Mouse (Mus musculus) brain, embryonic 14.5 days (tissue): ENCODE measurements around the gene Tulp3. TPM values are rescaled to one million over a fixed set of nuclear protein-coding genes. Genes with fewer than 3 reads are reported as not detected.

Source experiments
- DNase-seq: peaks from one replicate; pipeline ENCODE4 v3.0.0-alpha.2; 2011; ENCODE audit warnings: low read depth
- CTCF ChIP-seq: fragments of 200-500 bp; IDR thresholded peaks from 2 replicates; pipeline ENCODE4 v1.5.1; 2012; ENCODE audit warnings: inconsistent platforms, mild to moderate bottlenecking, moderate library complexity, borderline replicate concordance; ENCODE audit not compliant: insufficient read depth, insufficient read length; ENCODE audit errors: extremely low read depth
- POLR2A ChIP-seq: fragments of 200-500 bp; IDR thresholded peaks from 2 replicates; pipeline ENCODE4 v1.6.1; 2012; ENCODE audit warnings: mild to moderate bottlenecking, inconsistent platforms, borderline replicate concordance; ENCODE audit not compliant: poor library complexity, insufficient read depth, insufficient read length, severe bottlenecking; ENCODE audit errors: extremely low read depth
- polyA plus RNA-seq: library from polyadenylated mRNA; depleted of rRNA; stranded (reverse); fragments of >200 nt; gene quantifications from 2 replicates; pipeline ENCODE4 v1.2.3, GENCODE M21; 2012

The Tulp3 gene
- polyA plus RNA-seq, 1 experiment = 39.0 TPM

GRCm38 (mm10) chr6:128379636-128380035 lies 24.0 kb upstream of the Tulp3 start:
- DNase-seq = no peak
- no peak for TF ChIP-seq POLR2A
- no peak for TF ChIP-seq CTCF

GRCm38 (mm10) chr6:128376371-128377085 lies 20.9 kb upstream of the Tulp3 start:
- no peak for DNase-seq
- no peak for TF ChIP-seq POLR2A
- TF ChIP-seq CTCF = no peak

- TF ChIP-seq POLR2A (no peak), CTCF (no peak)
- peak; percentile 77 for DNase-seq
These were observed 19.5 kb upstream of the Tulp3 start, which contains the start of the genes Tex52 and Gm44596 for GRCm38 (mm10) chr6:128375192-128375591. Tex52 (plus strand) TSS chr6:128375456. Gm44596 (plus strand) TSS chr6:128375503.

GRCm38 (mm10) chr6:128370040-128370439 lies 14.4 kb upstream of the Tulp3 start:
- TF ChIP-seq CTCF (no peak), POLR2A (no peak)
- no peak for DNase-seq

- TF ChIP-seq CTCF (no peak), POLR2A (no peak)
- no peak for DNase-seq
These were observed 10.8 kb upstream of the Tulp3 start for GRCm38 (mm10) chr6:128366466-128366865.

GRCm38 (mm10) chr6:128364721-128365120 lies 9.1 kb upstream of the Tulp3 start:
- DNase-seq = no peak
- TF ChIP-seq POLR2A = no peak

- TF ChIP-seq CTCF (no peak), POLR2A (no peak)
- DNase-seq = peak; percentile 61
These were observed 7.6 kb upstream of the Tulp3 start for GRCm38 (mm10) chr6:128363007-128363825.

GRCm38 (mm10) chr6:128362381-128363006 lies 6.8 kb upstream of the Tulp3 start, which contains the start of the genes Rhno1 and Foxm1:
Rhno1 (minus strand) TSS chr6:128362911.
Foxm1 (plus strand) TSS chr6:128362967.
- TF ChIP-seq POLR2A (peak; percentile 63), CTCF (no peak)
- peak; percentile 92 for DNase-seq

- DNase-seq = peak; percentile 49
- TF ChIP-seq CTCF (no peak), POLR2A (no peak)
These were observed 6.2 kb upstream of the Tulp3 start for GRCm38 (mm10) chr6:128361901-128362300.

- TF ChIP-seq POLR2A (no peak), CTCF (peak; percentile 87)
- peak; percentile 70 for DNase-seq
These were observed 3.3 kb upstream of the Tulp3 start for GRCm38 (mm10) chr6:128358999-128359398.

GRCm38 (mm10) chr6:128355201-128355681 lies 410 bp downstream of the Tulp3 start:
- peak; percentile 88 for DNase-seq
- TF ChIP-seq CTCF (no peak), POLR2A (no peak)
